Mouse (Mus musculus): ENCODE data around the gene Prr15. TPM values are rescaled to one million over a fixed set of nuclear protein-coding genes. Genes with fewer than 3 reads are reported as not detected.
A peak's percentile ranks its signal among the peaks of the same experiment; 100 is the strongest.

The Prr15 gene
- polyA plus RNA-seq, 1 experiment from 2014 or later = 7.6 TPM

- Histone ChIP-seq H3K36me3 (ENCODE audit: insufficient read depth, low read length) (no peaks in the 10 kb centered on the region), H3K4me2 (replicated peaks; ENCODE audit: low read depth, low read length) (peak overlapping the region; percentile 96), H3K27me3 (replicated peaks; ENCODE audit: insufficient read depth, low read length) (no peaks in the 10 kb centered on the region), H3K27ac (ENCODE audit: low read length) (no peak overlapping the region), H3K9ac (replicated peaks; ENCODE audit: low read depth) (no peak overlapping the region; the same call in 1 of the 2 replicates), H3K4me1 (ENCODE audit: insufficient read depth, low read depth, low read length) (peaks cover 4% of the 10 kb centered on the region; the same call in 1 of the 2 replicates), H3K4me3 (ENCODE audit: low read depth, low read length) (peak overlapping the region; percentile 53), H3K9me3 (ENCODE audit: low read length) (no peaks in the 10 kb centered on the region)
- TF ChIP-seq EP300 (IDR thresholded peaks at IDR 0.05) (no peak), CTCF (IDR thresholded peaks at IDR 0.05) (peak; percentile 14; the same call in 1 of the 2 replicates)
- 0% methylated on average over 28 of the region's 28 CpGs for WGBS
- DNase-seq (ENCODE audit: low spot score) (peak; percentile 66), ATAC-seq (peak; percentile 47)
Measured at GRCm38 (mm10) chr6:54327626-54328003, 2.0 kb downstream of the Prr15 start.

GRCm38 (mm10) chr6:54328783-54329182, 3.1 kb downstream of the Prr15 start:
- Histone ChIP-seq H3K9me3 (ENCODE audit: low read length) (no peaks in the 10 kb centered on the region), H3K36me3 (ENCODE audit: insufficient read depth, low read length) (no peaks in the 10 kb centered on the region), H3K4me2 (replicated peaks; ENCODE audit: low read depth, low read length) (no peak overlapping the region), H3K4me1 (ENCODE audit: insufficient read depth, low read depth, low read length) (peaks cover 4% of the 10 kb centered on the region; the same call in 1 of the 2 replicates), H3K27me3 (replicated peaks; ENCODE audit: insufficient read depth, low read length) (no peaks in the 10 kb centered on the region), H3K4me3 (ENCODE audit: low read depth, low read length) (no peak overlapping the region), H3K27ac (ENCODE audit: low read length) (no peak overlapping the region), H3K9ac (replicated peaks; ENCODE audit: low read depth) (no peak overlapping the region)
- ATAC-seq = no peak
- 94% methylated on average over 5 of the region's 5 CpGs for WGBS
- TF ChIP-seq CTCF (IDR thresholded peaks at IDR 0.05) (no peak), EP300 (IDR thresholded peaks at IDR 0.05) (no peak)
- no peak for DNase-seq (ENCODE audit: low spot score)

GRCm38 (mm10) chr6:54329598-54329997, 4.0 kb downstream of the Prr15 start:
- Histone ChIP-seq H3K36me3 (ENCODE audit: insufficient read depth, low read length) (no peaks in the 10 kb centered on the region), H3K27me3 (replicated peaks; ENCODE audit: insufficient read depth, low read length) (no peaks in the 10 kb centered on the region), H3K4me3 (ENCODE audit: low read depth, low read length) (no peak overlapping the region), H3K9ac (replicated peaks; ENCODE audit: low read depth) (no peak overlapping the region), H3K9me3 (ENCODE audit: low read length) (no peaks in the 10 kb centered on the region), H3K4me1 (ENCODE audit: insufficient read depth, low read depth, low read length) (peaks cover 4% of the 10 kb centered on the region; the same call in 1 of the 2 replicates), H3K4me2 (replicated peaks; ENCODE audit: low read depth, low read length) (no peak overlapping the region), H3K27ac (ENCODE audit: low read length) (no peak overlapping the region)
- 76% methylated on average over 3 of the region's 3 CpGs for WGBS
- no peak for ATAC-seq
- DNase-seq (ENCODE audit: low spot score) = no peak
- no peak for TF ChIP-seq CTCF (IDR thresholded peaks at IDR 0.05)
- no peak for TF ChIP-seq EP300 (IDR thresholded peaks at IDR 0.05)

GRCm38 (mm10) chr6:54330166-54330565, 4.5 kb downstream of the Prr15 start:
- DNase-seq (ENCODE audit: low spot score) = no peak
- Histone ChIP-seq H3K9ac (replicated peaks; ENCODE audit: low read depth) (no peak overlapping the region), H3K36me3 (ENCODE audit: insufficient read depth, low read length) (no peaks in the 10 kb centered on the region), H3K4me3 (ENCODE audit: low read depth, low read length) (no peak overlapping the region), H3K4me2 (replicated peaks; ENCODE audit: low read depth, low read length) (no peak overlapping the region), H3K4me1 (ENCODE audit: insufficient read depth, low read depth, low read length) (peaks cover 4% of the 10 kb centered on the region; the same call in 1 of the 2 replicates), H3K9me3 (ENCODE audit: low read length) (no peaks in the 10 kb centered on the region), H3K27ac (ENCODE audit: low read length) (no peak overlapping the region), H3K27me3 (replicated peaks; ENCODE audit: insufficient read depth, low read length) (no peaks in the 10 kb centered on the region)
- TF ChIP-seq EP300 (IDR thresholded peaks at IDR 0.05) (no peak), CTCF (IDR thresholded peaks at IDR 0.05) (no peak)
- ATAC-seq = no peak
- WGBS = 76% methylated on average over 10 of the region's 10 CpGs

- TF ChIP-seq EP300 (IDR thresholded peaks at IDR 0.05) (no peak), CTCF (IDR thresholded peaks at IDR 0.05) (no peak)
- Histone ChIP-seq H3K4me3 (ENCODE audit: low read depth, low read length) (no peak overlapping the region), H3K36me3 (ENCODE audit: insufficient read depth, low read length) (no peaks in the 10 kb centered on the region), H3K9ac (replicated peaks; ENCODE audit: low read depth) (no peak overlapping the region), H3K4me1 (ENCODE audit: insufficient read depth, low read depth, low read length) (peaks cover 1% of the 10 kb centered on the region; the same call in 1 of the 2 replicates), H3K4me2 (replicated peaks; ENCODE audit: low read depth, low read length) (no peak overlapping the region), H3K27me3 (replicated peaks; ENCODE audit: insufficient read depth, low read length) (no peaks in the 10 kb centered on the region), H3K9me3 (ENCODE audit: low read length) (no peaks in the 10 kb centered on the region), H3K27ac (ENCODE audit: low read length) (no peak overlapping the region)
- WGBS = 40% methylated on average over 10 of the region's 10 CpGs
- DNase-seq (ENCODE audit: low spot score) = no peak
- ATAC-seq = no peak
Measured at GRCm38 (mm10) chr6:54331765-54332164, 6.1 kb downstream of the Prr15 start.

- Histone ChIP-seq H3K9me3 (ENCODE audit: low read length) (no peaks in the 10 kb centered on the region), H3K4me3 (ENCODE audit: low read depth, low read length) (no peak overlapping the region), H3K9ac (replicated peaks; ENCODE audit: low read depth) (no peak overlapping the region), H3K4me2 (replicated peaks; ENCODE audit: low read depth, low read length) (no peak overlapping the region), H3K27ac (ENCODE audit: low read length) (no peak overlapping the region), H3K36me3 (ENCODE audit: insufficient read depth, low read length) (no peaks in the 10 kb centered on the region), H3K4me1 (ENCODE audit: insufficient read depth, low read depth, low read length) (no peaks in the 10 kb centered on the region), H3K27me3 (replicated peaks; ENCODE audit: insufficient read depth, low read length) (no peaks in the 10 kb centered on the region)
- ATAC-seq (no peak), DNase-seq (ENCODE audit: low spot score) (no peak)
- TF ChIP-seq EP300 (IDR thresholded peaks at IDR 0.05) = no peak
- 43% methylated on average over 8 of the region's 8 CpGs for WGBS
Measured at GRCm38 (mm10) chr6:54332203-54332602, 6.6 kb downstream of the Prr15 start.

- DNase-seq (ENCODE audit: low spot score) (no peak), ATAC-seq (no peak)
- H3K4me2 ChIP-seq (replicated peaks; ENCODE audit: low read depth, low read length) = no peak overlapping the region
- no peak overlapping the region for H3K27ac ChIP-seq (ENCODE audit: low read length)
- WGBS = 70% methylated on average over 11 of the region's 11 CpGs
- no peak overlapping the region for H3K4me3 ChIP-seq (ENCODE audit: low read depth, low read length)
- no peak overlapping the region for H3K9ac ChIP-seq (replicated peaks; ENCODE audit: low read depth)
- H3K27me3 ChIP-seq (replicated peaks; ENCODE audit: insufficient read depth, low read length) = no peaks in the 10 kb centered on the region
- TF ChIP-seq CTCF (IDR thresholded peaks at IDR 0.05) (no peak), EP300 (IDR thresholded peaks at IDR 0.05) (no peak)
- no peaks in the 10 kb centered on the region for H3K9me3 ChIP-seq (ENCODE audit: low read length)
- no peaks in the 10 kb centered on the region for H3K36me3 ChIP-seq (ENCODE audit: insufficient read depth, low read length)
- H3K4me1 ChIP-seq (ENCODE audit: insufficient read depth, low read depth, low read length) = no peaks in the 10 kb centered on the region
Measured at GRCm38 (mm10) chr6:54333116-54333651, 7.5 kb downstream of the Prr15 start.

All from lung, postnatal 0 days (tissue).